Mouse (Mus musculus) kidney, embryonic 14.5 days (tissue): Measurements from ENCODE around the gene Wbp11. TPM values are rescaled to one million over a fixed set of nuclear protein-coding genes. Genes with fewer than 3 reads are reported as not detected.

Source experiments
- ATAC-seq: fragments of 200-750 bp; cut with Nextera tagmentation; 2 replicates; pipeline ENCODE4 v1.8.0; 2017; ENCODE audit warnings: moderate number of reproducible peaks, mild to moderate bottlenecking, moderate TSS enrichment, moderate library complexity; ENCODE audit not compliant: low FRiP score, low TSS enrichment
- H3K27ac ChIP-seq: fragments of 300-500 bp; sonication (generic); 2 replicates; pipeline ENCODE4 v1.5.1; 2014; ENCODE audit warnings: low read depth, mild to moderate bottlenecking, low read length, moderate library complexity, mixed read lengths
- H3K27me3 ChIP-seq: fragments of 300-500 bp; sonication (generic); 2 replicates; pipeline ENCODE4 v1.6.1; 2014; ENCODE audit warnings: mild to moderate bottlenecking, low read length; ENCODE audit not compliant: control insufficient read depth, insufficient read depth
- H3K36me3 ChIP-seq: fragments of 300-500 bp; sonication (generic); 2 replicates; pipeline ENCODE4 v1.6.1; 2014; ENCODE audit warnings: low read length, mixed read lengths; ENCODE audit not compliant: control insufficient read depth, insufficient read depth
- H3K4me1 ChIP-seq: fragments of 300-500 bp; sonication (generic); 2 replicates; pipeline ENCODE4 v1.6.1; 2014; ENCODE audit warnings: low read length, mixed read lengths; ENCODE audit not compliant: control insufficient read depth, insufficient read depth
- H3K4me2 ChIP-seq: fragments of 300-500 bp; sonication (generic); replicated peaks from 2 replicates; pipeline ENCODE4 v1.6.1; 2014; ENCODE audit warnings: low read depth, mild to moderate bottlenecking, low read length
- H3K4me3 ChIP-seq: fragments of 300-500 bp; sonication (generic); 2 replicates; pipeline ENCODE4 v1.5.1; 2014; ENCODE audit warnings: mild to moderate bottlenecking, low read length
- H3K9ac ChIP-seq: fragments of 300-500 bp; sonication (generic); 2 replicates; pipeline ENCODE4 v1.6.1; 2014; ENCODE audit warnings: low read depth, mild to moderate bottlenecking, low read length, moderate library complexity
- H3K9me3 ChIP-seq: fragments of 300-500 bp; sonication (generic); 2 replicates; pipeline ENCODE4 v1.6.1; 2016; ENCODE audit warnings: low read length; ENCODE audit not compliant: control insufficient read depth
- WGBS: fragments of 180-500 bp; shearing (Covaris S2); extraction: QIAGEN DNeasy Blood & Tissue Kit; methylation state at CpG from one replicate; pipeline ENCODE4 v1.1.7; 2014; 5-methylcytosine and 5-hydroxymethylcytosine counted together
- polyA plus RNA-seq: library from polyadenylated mRNA; unstranded; fragments of >200 nt; fragmentation: Nextera tagmentation; extraction: Ambion mirVana; gene quantifications from 2 replicates; pipeline ENCODE4 v1.2.1, GENCODE M21; 2014

The Wbp11 gene
- polyA plus RNA-seq, 1 experiment from 2014 or later, result 136 TPM

- Histone ChIP-seq H3K27me3 (no peaks in the 10 kb centered on the region), H3K36me3 (no peaks in the 10 kb centered on the region), H3K27ac (peak within 1 kb of the TSS; percentile 67), H3K9me3 (no peaks in the 10 kb centered on the region), H3K9ac (no peak within 1 kb of the TSS), H3K4me1 (peaks cover 6% of the 10 kb centered on the region), H3K4me3 (no peak within 1 kb of the TSS; the same call in 1 of the 2 replicates), H3K4me2 (no peak within 1 kb of the TSS; the same call in 1 of the 2 replicates)
- ATAC-seq, result no peak
- WGBS, result 64% methylated on average over 18 of the region's 18 CpGs
Measured at GRCm38 (mm10) chr6:136857186-136857872, 29.3 kb upstream of the Wbp11 start, which contains the start of gene Art4. Gene Art4 (minus strand): TSS chr6:136857733.

GRCm38 (mm10) chr6:136856071-136856636, 28.1 kb upstream of the Wbp11 start:
- Histone ChIP-seq H3K27ac (no peak overlapping the region), H3K36me3 (no peaks in the 10 kb centered on the region), H3K4me3 (no peak overlapping the region), H3K4me2 (0 out of 2 replicates have a peak overlapping the region, but pooled peaks have one; percentile 13), H3K9me3 (no peaks in the 10 kb centered on the region), H3K9ac (no peak overlapping the region), H3K27me3 (no peaks in the 10 kb centered on the region), H3K4me1 (peaks cover 6% of the 10 kb centered on the region)
- no peak for ATAC-seq
- 48% methylated on average over 14 of the region's 14 CpGs for WGBS

GRCm38 (mm10) chr6:136855183-136855582, 27.1 kb upstream of the Wbp11 start:
- ATAC-seq, result no peak
- no peaks in the 10 kb centered on the region for H3K9me3 ChIP-seq
- H3K36me3 ChIP-seq, result no peaks in the 10 kb centered on the region
- WGBS, result 76% methylated on average over 2 of the region's 2 CpGs
- H3K27ac ChIP-seq, result no peak overlapping the region
- peaks cover 6% of the 10 kb centered on the region for H3K4me1 ChIP-seq
- no peak overlapping the region for H3K4me2 ChIP-seq
- H3K4me3 ChIP-seq, result no peak overlapping the region
- H3K9ac ChIP-seq, result no peak overlapping the region
- H3K27me3 ChIP-seq, result no peaks in the 10 kb centered on the region

GRCm38 (mm10) chr6:136854361-136854781, 26.3 kb upstream of the Wbp11 start:
- 76% methylated on average over 11 of the region's 11 CpGs for WGBS

GRCm38 (mm10) chr6:136852762-136853161, 24.7 kb upstream of the Wbp11 start:
- 49% methylated on average over 3 of the region's 3 CpGs for WGBS
- Histone ChIP-seq H3K4me2 (no peak overlapping the region), H3K4me1 (peaks cover 4% of the 10 kb centered on the region; the same call in 1 of the 2 replicates), H3K4me3 (no peak overlapping the region), H3K9me3 (no peaks in the 10 kb centered on the region), H3K9ac (no peak overlapping the region), H3K36me3 (no peaks in the 10 kb centered on the region), H3K27ac (peak overlapping the region; percentile 55; the same call in 1 of the 2 replicates), H3K27me3 (no peaks in the 10 kb centered on the region)
- no peak; the same call in 1 of the 2 replicates for ATAC-seq

More at GRCm38 (mm10) chr6:136854361-136854781, 26.3 kb upstream of the Wbp11 start:
- peaks cover 4% of the 10 kb centered on the region for H3K4me1 ChIP-seq
- H3K4me2 ChIP-seq, result no peak overlapping the region
- H3K9ac ChIP-seq, result no peak overlapping the region
- no peaks in the 10 kb centered on the region for H3K9me3 ChIP-seq
- no peak overlapping the region for H3K4me3 ChIP-seq
- no peaks in the 10 kb centered on the region for H3K27me3 ChIP-seq
- H3K27ac ChIP-seq, result no peak overlapping the region
- no peak for ATAC-seq
- no peaks in the 10 kb centered on the region for H3K36me3 ChIP-seq

- Histone ChIP-seq H3K9me3 (no peaks in the 10 kb centered on the region), H3K4me3 (no peak overlapping the region), H3K27me3 (no peaks in the 10 kb centered on the region), H3K4me2 (no peak overlapping the region), H3K4me1 (peaks cover 4% of the 10 kb centered on the region; the same call in 1 of the 2 replicates), H3K27ac (peak overlapping the region; percentile 55; the same call in 1 of the 2 replicates), H3K36me3 (no peaks in the 10 kb centered on the region), H3K9ac (no peak overlapping the region)
- 75% methylated on average over 4 of the region's 4 CpGs for WGBS
- peak; percentile 28; the same call in 1 of the 2 replicates for ATAC-seq
Measured at GRCm38 (mm10) chr6:136852348-136852747, 24.3 kb upstream of the Wbp11 start.

- Histone ChIP-seq H3K4me2 (no peak overlapping the region), H3K36me3 (no peaks in the 10 kb centered on the region), H3K9me3 (no peaks in the 10 kb centered on the region), H3K4me1 (peaks cover 4% of the 10 kb centered on the region; the same call in 1 of the 2 replicates), H3K27me3 (no peaks in the 10 kb centered on the region), H3K4me3 (no peak overlapping the region), H3K27ac (no peak overlapping the region), H3K9ac (no peak overlapping the region)
- WGBS, result 73% methylated on average over 6 of the region's 6 CpGs
- ATAC-seq, result no peak
Measured at GRCm38 (mm10) chr6:136850267-136850666, 22.2 kb upstream of the Wbp11 start.

GRCm38 (mm10) chr6:136848971-136849370, 20.9 kb upstream of the Wbp11 start:
- WGBS, result 89% methylated on average over 5 of the region's 5 CpGs
- H3K9me3 ChIP-seq, result no peaks in the 10 kb centered on the region
- H3K27ac ChIP-seq, result no peak overlapping the region
- peaks cover 4% of the 10 kb centered on the region; the same call in 1 of the 2 replicates for H3K4me1 ChIP-seq
- no peak overlapping the region for H3K4me3 ChIP-seq
- no peaks in the 10 kb centered on the region for H3K27me3 ChIP-seq
- no peak overlapping the region for H3K9ac ChIP-seq
- no peak overlapping the region for H3K4me2 ChIP-seq
- no peaks in the 10 kb centered on the region for H3K36me3 ChIP-seq
- ATAC-seq, result no peak

GRCm38 (mm10) chr6:136848399-136848798, 20.4 kb upstream of the Wbp11 start:
- Histone ChIP-seq H3K4me3 (no peak overlapping the region), H3K36me3 (no peaks in the 10 kb centered on the region), H3K27ac (no peak overlapping the region), H3K9me3 (no peaks in the 10 kb centered on the region), H3K4me1 (peaks cover 4% of the 10 kb centered on the region; the same call in 1 of the 2 replicates), H3K9ac (no peak overlapping the region), H3K4me2 (no peak overlapping the region), H3K27me3 (no peaks in the 10 kb centered on the region)
- 90% methylated on average over 8 of the region's 8 CpGs for WGBS
- no peak for ATAC-seq
